Mouse (Mus musculus) hindbrain, embryonic 11.5 days (tissue): Measurements from ENCODE around the gene Glis2. TPM values are rescaled to one million over a fixed set of nuclear protein-coding genes. Genes with fewer than 3 reads are reported as not detected.

Experiments used
- ATAC-seq: fragments of 200-750 bp; cut with Nextera tagmentation; 2 replicates; pipeline ENCODE4 v1.8.0; 2017; ENCODE audit warnings: mild to moderate bottlenecking, moderate TSS enrichment, moderate library complexity; ENCODE audit not compliant: low FRiP score
- DNase-seq: peaks from one replicate; pipeline ENCODE4 v3.0.0-alpha.2; 2015; ENCODE audit warnings: low spot score
- H3K27ac ChIP-seq: fragments of 300-500 bp; sonication (generic); 2 replicates; pipeline ENCODE4 v1.5.1; 2014; ENCODE audit warnings: mild to moderate bottlenecking, low read depth, low read length
- H3K27me3 ChIP-seq: fragments of 300-500 bp; sonication (generic); 2 replicates; pipeline ENCODE4 v1.6.1; 2014; ENCODE audit warnings: mild to moderate bottlenecking, low read length, moderate library complexity, mixed read lengths; ENCODE audit not compliant: control insufficient read depth, insufficient read depth
- H3K36me3 ChIP-seq: fragments of 300-500 bp; sonication (generic); 2 replicates; pipeline ENCODE4 v1.6.1; 2014; ENCODE audit warnings: mild to moderate bottlenecking, low read length, moderate library complexity, mixed read lengths; ENCODE audit not compliant: control insufficient read depth, insufficient read depth
- H3K4me1 ChIP-seq: fragments of 300-500 bp; sonication (generic); replicated peaks from 2 replicates; pipeline ENCODE4 v1.6.1; 2014; ENCODE audit warnings: low read length, mixed read lengths; ENCODE audit not compliant: control insufficient read depth, insufficient read depth
- H3K4me2 ChIP-seq: fragments of 300-500 bp; sonication (generic); replicated peaks from 2 replicates; pipeline ENCODE4 v1.6.1; 2014; ENCODE audit warnings: mild to moderate bottlenecking, low read depth, low read length
- H3K4me3 ChIP-seq: fragments of 300-500 bp; sonication (generic); 2 replicates; pipeline ENCODE4 v1.5.1; 2014; ENCODE audit warnings: low read depth, low read length
- H3K9ac ChIP-seq: fragments of 300-500 bp; sonication (generic); 2 replicates; pipeline ENCODE4 v1.6.1; 2014; ENCODE audit warnings: low read depth, low read length
- H3K9me3 ChIP-seq: fragments of 300-500 bp; sonication (generic); 2 replicates; pipeline ENCODE4 v1.6.1; 2016; ENCODE audit warnings: low read length; ENCODE audit not compliant: control insufficient read depth
- WGBS: fragments of 180-500 bp; shearing (Covaris S2); extraction: QIAGEN DNeasy Blood & Tissue Kit; methylation state at CpG from one replicate; pipeline ENCODE4 v1.1.7; 2014; 5-methylcytosine and 5-hydroxymethylcytosine counted together
- polyA plus RNA-seq: library from polyadenylated mRNA; unstranded; fragments of >200 nt; fragmentation: Nextera tagmentation; extraction: Ambion mirVana; gene quantifications from 2 replicates; pipeline ENCODE4 v1.2.1, GENCODE M21; 2014

Gene Glis2
- polyA plus RNA-seq, 1 experiment from 2014 or later = 27.6 TPM

DNA sequence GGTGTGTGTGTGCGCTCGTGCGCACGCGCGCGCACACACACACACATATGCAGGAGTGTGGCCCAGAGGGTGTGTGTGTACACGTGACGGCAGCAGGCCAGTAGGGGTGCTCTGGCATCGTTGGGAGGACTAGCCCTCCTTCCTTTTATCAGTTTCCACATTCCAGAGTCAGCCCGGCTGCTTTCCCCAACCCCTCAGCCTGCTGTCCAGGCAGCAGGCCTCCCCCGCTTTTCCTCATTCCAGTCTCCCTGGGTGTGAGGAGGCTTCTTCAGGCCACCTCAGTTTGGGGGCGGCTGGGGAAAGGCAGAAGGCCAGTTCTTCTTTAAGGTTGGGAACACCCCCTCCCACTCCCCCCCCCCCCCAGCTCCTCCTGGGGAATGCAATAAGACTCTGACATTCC is 47.7 kb downstream of the Glis2 start:
- 36% methylated on average over 13 of the region's 13 CpGs for WGBS
- no peak overlapping the region for H3K4me3 ChIP-seq
- 0 out of 2 replicates have a peak, but pooled peaks have one; percentile 25 for ATAC-seq
- H3K27ac ChIP-seq = 0 out of 2 replicates have a peak overlapping the region, but pooled peaks have one; percentile 17
- peak; percentile 39 for DNase-seq
- peak overlapping the region; percentile 17; the same call in 1 of the 2 replicates for H3K4me2 ChIP-seq
- no peaks in the 10 kb centered on the region for H3K36me3 ChIP-seq
- 0 out of 2 replicates have a peak overlapping the region, but pooled peaks have one; percentile 15 for H3K9ac ChIP-seq
- H3K9me3 ChIP-seq = no peaks in the 10 kb centered on the region
- peaks cover 6% of the 10 kb centered on the region; the same call in 1 of the 2 replicates for H3K4me1 ChIP-seq
- no peaks in the 10 kb centered on the region for H3K27me3 ChIP-seq

DNA sequence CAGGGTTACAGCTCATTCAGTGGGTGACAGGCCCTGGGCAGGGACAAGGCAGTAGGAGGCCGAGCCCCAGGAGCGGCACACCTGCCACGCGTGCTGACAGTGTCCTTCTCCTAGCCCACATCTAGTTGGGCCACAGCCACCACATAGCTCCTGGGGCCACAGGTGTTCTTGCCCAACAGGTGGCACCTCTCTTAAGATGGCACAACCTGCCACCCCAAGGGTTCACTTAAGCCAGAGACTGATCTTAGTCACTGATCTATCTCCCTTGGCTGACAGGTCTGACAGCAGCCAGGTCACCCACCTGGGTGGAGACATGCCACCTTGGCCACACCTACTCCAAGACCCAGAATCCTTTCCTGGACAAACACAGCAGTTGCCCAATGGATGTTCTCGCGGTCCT is 48.4 kb downstream of the Glis2 start:
- H3K4me3 ChIP-seq = no peak overlapping the region
- ATAC-seq (no peak), DNase-seq (no peak)
- peaks cover 6% of the 10 kb centered on the region; the same call in 1 of the 2 replicates for H3K4me1 ChIP-seq
- H3K27ac ChIP-seq = no peak overlapping the region
- no peaks in the 10 kb centered on the region for H3K36me3 ChIP-seq
- no peaks in the 10 kb centered on the region for H3K9me3 ChIP-seq
- H3K4me2 ChIP-seq = no peak overlapping the region
- WGBS = 79% methylated on average over 6 of the region's 6 CpGs
- H3K27me3 ChIP-seq = no peaks in the 10 kb centered on the region
- no peak overlapping the region for H3K9ac ChIP-seq

GRCm38 (mm10) chr16:4643670-4644419 is 49.3 kb downstream of the Glis2 start:
- Histone ChIP-seq H3K9me3 (no peaks in the 10 kb centered on the region), H3K9ac (no peak overlapping the region), H3K27me3 (no peaks in the 10 kb centered on the region), H3K4me1 (peaks cover 6% of the 10 kb centered on the region; the same call in 1 of the 2 replicates), H3K4me2 (no peak overlapping the region), H3K36me3 (no peaks in the 10 kb centered on the region), H3K4me3 (no peak overlapping the region), H3K27ac (no peak overlapping the region)
- ATAC-seq = no peak
- no peak for DNase-seq
- 74% methylated on average over 11 of the region's 11 CpGs for WGBS

DNA sequence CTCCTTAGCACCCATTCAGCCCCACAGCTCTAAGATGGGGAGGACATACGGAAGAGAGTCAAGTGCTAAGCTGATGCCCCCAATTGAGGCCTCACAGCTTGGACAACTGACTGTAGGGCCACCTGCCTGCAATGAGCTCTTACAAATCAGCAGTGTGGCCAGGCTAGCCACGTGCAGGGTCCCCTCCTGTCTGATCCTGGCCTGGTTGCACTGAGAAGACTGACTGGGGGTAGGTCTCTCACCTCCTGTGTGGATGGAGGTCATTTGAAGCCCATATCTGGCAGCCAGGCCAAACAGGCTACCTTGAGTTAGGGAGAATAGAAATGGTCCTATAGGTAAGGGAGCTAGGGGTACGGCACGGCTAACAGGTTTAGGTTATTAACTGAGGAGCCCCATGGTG is 51.4 kb downstream of the Glis2 start:
- Histone ChIP-seq H3K4me2 (no peak overlapping the region), H3K9ac (no peak overlapping the region), H3K4me3 (no peak overlapping the region), H3K4me1 (peaks cover 5% of the 10 kb centered on the region; the same call in 1 of the 2 replicates), H3K9me3 (no peaks in the 10 kb centered on the region), H3K27ac (no peak overlapping the region), H3K36me3 (no peaks in the 10 kb centered on the region), H3K27me3 (no peaks in the 10 kb centered on the region)
- WGBS = 73% methylated on average over 4 of the region's 4 CpGs
- DNase-seq (no peak), ATAC-seq (no peak)

DNA sequence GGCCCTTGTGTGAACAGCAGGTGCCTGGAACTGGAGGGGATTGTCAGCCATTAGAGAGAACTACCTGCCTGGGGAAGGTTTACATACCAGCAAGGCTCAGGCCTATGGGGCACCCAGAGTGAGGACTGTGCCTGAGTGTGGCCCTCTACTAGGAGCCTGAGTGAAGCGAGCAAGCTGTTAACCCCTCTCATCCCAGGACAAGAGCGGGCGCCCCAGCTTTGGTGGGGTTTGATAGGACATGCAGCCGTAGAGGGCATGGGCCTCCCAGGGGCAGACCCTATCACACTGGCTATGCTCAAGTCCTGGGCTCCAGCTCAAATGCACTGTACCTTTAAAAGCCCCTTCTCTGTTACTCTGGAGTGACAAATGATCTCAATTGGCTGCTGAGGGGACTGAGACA is 52.3 kb downstream of the Glis2 start:
- H3K27me3 ChIP-seq = no peaks in the 10 kb centered on the region
- H3K9ac ChIP-seq = no peak overlapping the region
- H3K9me3 ChIP-seq = no peaks in the 10 kb centered on the region
- no peaks in the 10 kb centered on the region for H3K36me3 ChIP-seq
- no peak overlapping the region for H3K27ac ChIP-seq
- WGBS = 64% methylated on average over 4 of the region's 4 CpGs
- no peak for ATAC-seq
- no peak overlapping the region for H3K4me2 ChIP-seq
- DNase-seq = no peak
- H3K4me1 ChIP-seq = peaks cover 2% of the 10 kb centered on the region; the same call in 1 of the 2 replicates
- no peak overlapping the region for H3K4me3 ChIP-seq

DNA sequence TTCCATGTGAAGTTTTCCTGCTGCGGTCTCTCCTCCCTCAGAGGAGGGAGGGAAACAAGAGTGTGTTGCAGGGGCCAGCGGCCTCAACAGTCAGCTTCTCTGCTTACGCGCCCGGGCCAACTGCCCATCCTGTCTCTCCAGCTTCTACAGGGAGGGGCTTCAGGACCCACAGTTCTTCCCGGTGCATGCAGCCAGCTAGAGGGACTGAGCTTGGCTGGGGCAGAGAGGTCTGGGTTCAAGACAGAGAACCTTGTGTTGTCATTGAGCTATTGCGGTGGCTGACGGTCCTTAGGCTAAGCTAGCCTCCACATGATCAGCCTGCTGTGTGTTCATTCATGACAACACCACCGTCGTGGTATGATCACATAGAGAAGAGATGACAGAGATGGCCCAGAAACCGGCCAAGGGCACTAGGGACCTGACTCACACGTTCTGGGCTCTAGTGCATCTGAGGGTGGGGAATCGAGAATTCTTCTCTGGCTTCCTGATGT is 53.2 kb downstream of the Glis2 start:
- WGBS = 78% methylated on average over 13 of the region's 13 CpGs
- H3K9ac ChIP-seq = no peak overlapping the region
- DNase-seq (no peak), ATAC-seq (no peak)
- no peaks in the 10 kb centered on the region for H3K36me3 ChIP-seq
- no peak overlapping the region for H3K27ac ChIP-seq
- H3K4me2 ChIP-seq = no peak overlapping the region
- H3K4me3 ChIP-seq = no peak overlapping the region
- H3K9me3 ChIP-seq = no peaks in the 10 kb centered on the region
- 0 out of 2 replicates have a peak, but pooled peaks cover 2% of the 10 kb centered on the region for H3K4me1 ChIP-seq
- no peaks in the 10 kb centered on the region for H3K27me3 ChIP-seq

DNA sequence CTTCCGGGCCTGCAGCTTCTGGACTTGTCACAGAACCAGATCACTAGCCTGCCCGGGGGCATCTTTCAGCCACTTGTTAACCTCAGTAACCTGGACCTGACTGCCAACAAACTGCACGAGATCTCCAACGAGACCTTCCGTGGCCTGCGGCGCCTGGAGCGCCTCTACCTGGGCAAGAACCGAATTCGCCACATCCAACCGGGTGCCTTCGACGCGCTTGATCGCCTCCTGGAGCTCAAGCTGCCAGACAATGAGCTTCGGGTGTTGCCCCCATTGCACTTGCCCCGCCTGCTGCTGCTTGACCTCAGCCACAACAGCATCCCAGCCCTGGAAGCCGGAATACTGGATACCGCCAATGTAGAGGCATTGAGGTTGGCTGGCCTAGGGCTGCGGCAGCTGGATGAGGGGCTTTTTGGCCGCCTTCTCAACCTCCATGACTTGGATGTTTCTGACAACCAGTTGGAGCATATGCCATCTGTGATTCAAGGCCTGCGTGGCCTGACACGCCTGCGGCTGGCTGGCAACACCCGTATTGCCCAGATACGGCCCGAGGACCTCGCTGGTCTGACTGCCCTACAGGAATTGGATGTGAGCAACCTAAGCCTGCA is 54.0 kb downstream of the Glis2 start:
- no peak for DNase-seq
- H3K4me3 ChIP-seq = no peak overlapping the region
- 86% methylated on average over 28 of the region's 28 CpGs for WGBS
- ATAC-seq = no peak
- H3K36me3 ChIP-seq = no peaks in the 10 kb centered on the region
- no peak overlapping the region for H3K4me2 ChIP-seq
- H3K27me3 ChIP-seq = no peaks in the 10 kb centered on the region
- H3K4me1 ChIP-seq = no peaks in the 10 kb centered on the region
- H3K9ac ChIP-seq = no peak overlapping the region
- H3K9me3 ChIP-seq = no peaks in the 10 kb centered on the region
- H3K27ac ChIP-seq = no peak overlapping the region

DNA sequence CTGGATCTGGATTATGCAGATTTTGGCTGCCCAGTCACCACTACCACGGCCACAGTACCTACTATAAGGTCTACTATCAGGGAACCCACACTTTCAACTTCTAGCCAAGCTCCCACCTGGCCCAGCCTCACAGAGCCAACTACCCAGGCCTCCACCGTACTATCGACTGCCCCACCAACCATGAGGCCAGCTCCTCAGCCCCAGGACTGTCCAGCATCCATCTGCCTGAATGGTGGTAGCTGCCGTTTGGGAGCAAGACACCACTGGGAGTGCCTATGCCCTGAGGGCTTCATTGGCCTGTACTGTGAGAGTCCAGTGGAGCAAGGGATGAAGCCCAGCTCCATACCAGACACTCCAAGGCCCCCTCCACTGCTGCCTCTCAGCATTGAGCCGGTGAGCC is 54.7 kb downstream of the Glis2 start:
- H3K4me2 ChIP-seq = no peak overlapping the region
- H3K4me3 ChIP-seq = no peak overlapping the region
- no peak for ATAC-seq
- H3K27me3 ChIP-seq = no peaks in the 10 kb centered on the region
- no peak overlapping the region for H3K9ac ChIP-seq
- H3K36me3 ChIP-seq = no peaks in the 10 kb centered on the region
- 84% methylated on average over 5 of the region's 5 CpGs for WGBS
- H3K27ac ChIP-seq = no peak overlapping the region
- H3K9me3 ChIP-seq = no peaks in the 10 kb centered on the region
- no peaks in the 10 kb centered on the region for H3K4me1 ChIP-seq
- DNase-seq = no peak
